Mouse (Mus musculus) cerebellum, adult 2 months (tissue): ENCODE data around the gene Wdr24. TPM values are rescaled to one million over a fixed set of nuclear protein-coding genes. Genes with fewer than 3 reads are reported as not detected.
A peak's percentile ranks its signal among the peaks of the same experiment; 100 is the strongest.
"Not testable (repeated sequence)": the region's sequence is repeated elsewhere in the genome, so short reads cannot be mapped to it uniquely, and the experiment has no call there.

Source experiments
- DNase-seq, 2 experiments: peaks; one replicate each; pipeline ENCODE4 v3.0.0; 2021
- H3K27ac ChIP-seq: fragments of 200-500 bp; 2 replicates; pipeline ENCODE4 v1.5.1; 2012; ENCODE audit warnings: low read length, control low read depth, inconsistent platforms; ENCODE audit not compliant: insufficient read depth
- H3K27me3 ChIP-seq: fragments of 200-500 bp; 2 replicates; pipeline ENCODE4 v1.6.1; 2012; ENCODE audit warnings: inconsistent platforms, mild to moderate bottlenecking, low read length, moderate library complexity; ENCODE audit not compliant: control insufficient read depth, insufficient read depth
- H3K4me1 ChIP-seq: fragments of 200-500 bp; 2 replicates; pipeline ENCODE4 v1.6.1; 2011; ENCODE audit warnings: low read length; ENCODE audit not compliant: control insufficient read depth, insufficient read depth
- H3K4me3 ChIP-seq: fragments of 200-500 bp; replicated peaks from 2 replicates; pipeline ENCODE3; 2011; ENCODE audit warnings: mild to moderate bottlenecking, low read depth, low read length, control low read depth; ENCODE audit not compliant: insufficient read depth
- CTCF ChIP-seq: fragments of 200-500 bp; IDR thresholded peaks from 2 replicates; pipeline ENCODE4 v1.5.1; 2011; ENCODE audit warnings: low read depth, mild to moderate bottlenecking, control low read depth, low read length, moderate library complexity, borderline replicate concordance; ENCODE audit not compliant: insufficient read depth
- POLR2A ChIP-seq: fragments of 200-500 bp; IDR thresholded peaks from 2 replicates; pipeline ENCODE4 v1.6.1; 2011; ENCODE audit warnings: low read length, control low read depth, borderline replicate concordance; ENCODE audit not compliant: insufficient read depth
- WGBS: fragments of 180-500 bp; shearing (Covaris S2); methylation state at CpG from one replicate; pipeline ENCODE4 v1.1.7; 2018; 5-methylcytosine and 5-hydroxymethylcytosine counted together
- polyA plus RNA-seq: library from polyadenylated mRNA; depleted of rRNA; stranded (reverse); fragments of >200 nt; gene quantifications from 2 replicates; pipeline ENCODE4 v1.2.3, GENCODE M21; 2012

The Wdr24 gene
- polyA plus RNA-seq, 1 experiment = 32.8 TPM

DNA sequence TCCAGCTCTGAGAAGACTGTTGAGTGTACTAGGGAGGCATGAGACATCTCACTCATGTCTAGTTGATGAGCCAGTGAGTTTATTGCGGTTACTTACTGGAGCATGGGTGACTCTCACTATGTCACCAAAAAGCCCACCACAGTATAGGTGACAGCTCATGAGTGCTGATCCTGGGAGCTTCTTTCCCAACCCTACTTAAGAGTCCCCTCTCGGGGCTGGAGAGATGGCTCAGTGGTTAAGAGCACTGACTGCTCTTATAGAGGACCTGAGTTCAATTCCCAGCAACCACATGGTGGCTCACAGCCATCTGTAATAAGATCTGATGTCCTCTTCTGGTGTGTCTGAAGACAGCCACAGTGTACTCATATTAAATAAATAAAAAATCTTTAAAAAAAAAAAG lies 46.5 kb downstream of the Wdr24 start:
- Histone ChIP-seq H3K27ac (no peak overlapping the region), H3K4me1 (peaks cover 12% of the 10 kb centered on the region), H3K27me3 (no peaks in the 10 kb centered on the region), H3K4me3 (no peak overlapping the region)
- no peak for DNase-seq
- 81% methylated on average over 2 of the region's 2 CpGs for WGBS
- TF ChIP-seq CTCF = no peak
- no peak for TF ChIP-seq POLR2A

DNA sequence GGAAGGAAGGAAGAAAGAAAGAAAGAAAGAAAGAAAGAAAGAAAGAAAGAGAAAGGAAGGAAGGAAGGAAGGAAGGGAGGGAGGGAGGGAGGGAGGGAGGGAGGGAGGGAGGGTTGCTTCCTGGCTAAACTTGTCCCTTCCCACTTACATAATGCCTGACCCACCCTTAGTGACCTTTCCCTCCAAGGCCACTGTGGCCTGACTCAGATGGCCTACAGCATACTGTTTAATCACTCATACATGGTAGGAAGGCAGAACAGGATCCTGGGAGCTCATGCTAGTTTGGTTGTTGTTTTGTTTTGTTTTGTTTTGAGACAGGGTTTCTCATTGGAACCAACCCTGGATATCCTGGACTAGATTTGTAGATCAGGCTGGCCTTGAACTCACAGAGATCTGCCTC lies 48.1 kb downstream of the Wdr24 start:
- H3K4me1 ChIP-seq = peaks cover 15% of the 10 kb centered on the region
- not testable (repeated sequence) for H3K27ac ChIP-seq, H3K4me3 ChIP-seq, H3K27me3 ChIP-seq, DNase-seq

- peaks cover 16% of the 10 kb centered on the region for H3K4me1 ChIP-seq
- 85% methylated on average over 3 of the region's 3 CpGs for WGBS
- H3K27me3 ChIP-seq = no peaks in the 10 kb centered on the region
- H3K27ac ChIP-seq = no peak overlapping the region
- no peak for DNase-seq
- no peak overlapping the region for H3K4me3 ChIP-seq
- TF ChIP-seq CTCF = no peak
- TF ChIP-seq POLR2A = no peak
Observed at GRCm38 (mm10) chr17:25872676-25873075, 49.2 kb downstream of the Wdr24 start.

- Histone ChIP-seq H3K4me1 (peaks cover 16% of the 10 kb centered on the region), H3K27ac (no peak overlapping the region), H3K27me3 (no peaks in the 10 kb centered on the region), H3K4me3 (no peak overlapping the region)
- no peak for TF ChIP-seq POLR2A
- TF ChIP-seq CTCF = no peak
- WGBS = 84% methylated on average over 11 of the region's 11 CpGs
- DNase-seq = no peak
Observed at GRCm38 (mm10) chr17:25873405-25874147, 50.1 kb downstream of the Wdr24 start.

DNA sequence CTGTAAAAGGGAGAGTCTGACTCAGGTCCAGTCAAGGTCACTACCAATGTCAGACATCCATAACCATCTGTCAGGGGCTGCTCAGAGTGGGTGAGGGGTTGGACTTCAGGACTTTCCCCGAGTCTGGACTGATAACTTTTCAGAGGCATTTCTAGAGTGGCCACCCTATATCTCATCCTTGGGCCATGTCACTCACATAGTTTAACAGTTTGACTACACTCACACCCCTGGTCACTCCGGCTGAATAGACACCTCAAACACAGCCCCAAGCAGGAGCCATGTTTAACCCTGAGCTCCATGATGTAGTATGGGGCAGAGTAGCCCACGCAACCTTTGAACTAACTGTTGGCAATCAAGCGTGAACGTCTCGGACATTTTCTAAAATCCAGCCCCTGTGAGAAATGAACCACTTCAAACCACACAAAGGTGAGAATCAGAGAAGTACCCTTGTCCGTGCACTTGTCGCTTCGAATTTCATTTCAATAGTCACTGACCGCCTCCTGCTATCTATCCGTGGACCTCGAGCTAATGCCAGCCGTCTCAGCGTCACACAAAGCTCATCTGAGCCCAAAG lies 50.8 kb downstream of the Wdr24 start:
- WGBS = 10% methylated on average over 14 of the region's 14 CpGs
- TF ChIP-seq POLR2A = no peak
- no peak for TF ChIP-seq CTCF
- Histone ChIP-seq H3K27ac (peak overlapping the region; percentile 67), H3K4me1 (peaks cover 12% of the 10 kb centered on the region), H3K4me3 (peak overlapping the region; percentile 96), H3K27me3 (no peaks in the 10 kb centered on the region)
- no peak for DNase-seq

- no peak for TF ChIP-seq POLR2A
- 0 out of 2 replicates have a peak, but pooled peaks have one; percentile 7 for TF ChIP-seq CTCF
- under 1% methylated on average over 25 of the region's 25 CpGs for WGBS
- H3K27me3 ChIP-seq = no peaks in the 10 kb centered on the region
- H3K27ac ChIP-seq = peak within 1 kb of the TSS; percentile 74
- peak within 1 kb of the TSS; percentile 96 for H3K4me3 ChIP-seq
- peak; percentile 87 to 97 for DNase-seq
- peaks cover 13% of the 10 kb centered on the region for H3K4me1 ChIP-seq
Observed at GRCm38 (mm10) chr17:25874721-25875170, 51.3 kb downstream of the Wdr24 start, which contains the start of gene Mettl26. Gene Mettl26 (plus strand): TSS chr17:25875074.

DNA sequence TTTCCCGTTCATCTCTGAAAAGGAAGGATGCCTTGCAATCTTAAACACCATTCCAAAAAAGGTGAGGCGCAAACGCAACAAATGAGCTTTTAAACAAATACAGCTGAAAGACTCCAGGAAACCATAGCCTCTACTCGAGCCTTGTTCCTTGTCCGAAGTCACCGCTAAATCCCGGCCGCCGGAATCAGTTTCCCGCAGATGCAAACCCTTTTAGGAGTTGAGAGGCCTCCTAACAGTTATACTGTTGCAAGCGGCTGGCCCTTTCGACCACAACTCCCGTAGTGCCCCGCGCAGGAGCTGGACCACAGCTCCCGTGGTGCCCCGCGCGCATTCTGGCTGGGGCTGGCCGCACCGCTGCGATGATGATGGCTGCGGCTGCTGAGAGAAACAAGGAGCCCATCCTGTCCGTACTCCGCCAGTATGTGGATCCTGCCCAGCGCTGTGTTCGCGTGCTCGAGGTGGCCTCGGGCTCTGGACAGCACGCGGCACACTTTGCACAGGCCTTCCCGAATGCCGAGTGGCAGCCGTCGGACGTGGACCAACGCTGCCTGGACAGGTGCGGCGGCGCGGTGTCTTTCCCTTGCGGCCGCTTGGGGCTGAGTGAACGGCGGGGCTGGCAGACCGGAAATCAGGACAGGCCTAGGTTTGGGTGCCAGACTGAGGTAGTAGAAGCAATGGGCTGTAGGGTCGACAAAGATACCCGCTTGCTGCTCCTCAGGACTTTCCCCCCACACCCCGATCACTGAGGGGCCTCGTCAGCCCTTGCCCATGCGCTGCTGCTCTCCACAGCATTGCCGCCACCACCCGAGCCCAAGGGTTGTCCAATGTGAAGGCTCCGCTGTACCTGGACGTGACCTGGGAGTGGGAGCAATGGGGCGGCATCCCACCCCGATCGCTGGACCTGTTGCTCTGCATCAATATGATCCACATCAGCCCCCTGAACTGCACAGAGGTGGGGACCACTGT lies 52.0 kb downstream of the Wdr24 start:
- H3K4me1 ChIP-seq = peaks cover 21% of the 10 kb centered on the region
- TF ChIP-seq POLR2A (peak; percentile 99), CTCF (no peak)
- peak overlapping the region; percentile 74 for H3K27ac ChIP-seq
- H3K4me3 ChIP-seq = peak overlapping the region; percentile 96
- no peaks in the 10 kb centered on the region for H3K27me3 ChIP-seq
- peak; percentile 92 to 93 for DNase-seq
- WGBS = under 1% methylated on average over 59 of the region's 59 CpGs
